Mouse (Mus musculus): ENCODE results near the gene Rin1.

Gene Rin1

GRCm38 (mm10) chr19:5094746-5095417, 44.6 kb downstream of the Rin1 start:
- DNase-seq (ENCODE audit: low spot score) = no peak

- DNase-seq (ENCODE audit: low spot score) = no peak
Observed at GRCm38 (mm10) chr19:5095887-5096474, 45.7 kb downstream of the Rin1 start.

GRCm38 (mm10) chr19:5097521-5098362, 47.5 kb downstream of the Rin1 start:
- peak; percentile 65 for DNase-seq (ENCODE audit: low spot score)

- peak; percentile 84 for DNase-seq (ENCODE audit: low spot score)
Observed at GRCm38 (mm10) chr19:5098363-5099143, 48.3 kb downstream of the Rin1 start, which contains the start of gene Cnih2. Gene Cnih2, minus strand, starts transcription at chr19:5098521.

GRCm38 (mm10) chr19:5106074-5106473, 55.8 kb downstream of the Rin1 start:
- DNase-seq (ENCODE audit: low spot score) = no peak
